Mouse (Mus musculus) liver, postnatal 0 days (tissue): ENCODE results near the gene Hcn1.

Experiments
- CTCF ChIP-seq: sonication (generic); IDR thresholded peaks from 2 replicates; pipeline ENCODE4 v1.5.1; 2016; ENCODE audit warnings: antibody characterized with exemption, low read depth
- EP300 ChIP-seq: IDR thresholded peaks from 2 replicates; pipeline ENCODE4 v1.6.1; 2016; ENCODE audit warnings: antibody characterized with exemption, low read depth, mild to moderate bottlenecking

GRCm38 (mm10) chr13:117836658-117837057 lies 234.5 kb downstream of the Hcn1 start:
- TF ChIP-seq EP300 (no peak), CTCF (no peak)
